Mouse (Mus musculus) ES-E14 (cell line): ENCODE data around the gene Jak2. TPM values are rescaled to one million over a fixed set of nuclear protein-coding genes. Genes with fewer than 3 reads are reported as not detected.

Experiments
- DNase-seq: peaks from one replicate; pipeline ENCODE4 v3.0.0-alpha.2; 2013; ENCODE audit warnings: low read depth, low spot score
- H3K27ac ChIP-seq: 2 replicates; pipeline ENCODE4 v1.5.1; 2012; ENCODE audit warnings: low read depth, mild to moderate bottlenecking, low read length, moderate library complexity, mixed read lengths; ENCODE audit not compliant: poor library complexity, insufficient read depth, severe bottlenecking
- H3K36me3 ChIP-seq: 2 replicates; pipeline ENCODE4 v1.6.1; 2012; ENCODE audit warnings: mild to moderate bottlenecking, low read length, moderate library complexity, mixed read lengths; ENCODE audit not compliant: control insufficient read depth, poor library complexity, insufficient read depth, severe bottlenecking
- H3K4me1 ChIP-seq, 2 experiments: fragments of 150-350 bp in 1 of 2; sonication (generic) in 1 of 2; 2 replicates each; pipeline ENCODE4 v1.6.1; 2012; ENCODE audit warnings: low read length in 2 of 2, mild to moderate bottlenecking in 1 of 2, mixed read lengths in 1 of 2; ENCODE audit not compliant: control insufficient read depth in 2 of 2, insufficient read depth in 2 of 2, poor library complexity in 1 of 2
- H3K4me3 ChIP-seq, 2 experiments: fragments of 150-350 bp in 1 of 2; sonication (generic) in 1 of 2; 2 replicates each; pipeline ENCODE4 v1.5.1; 2012; ENCODE audit warnings: low read length in 2 of 2, low read depth in 1 of 2, mild to moderate bottlenecking in 1 of 2, mixed read lengths in 1 of 2; ENCODE audit not compliant: insufficient read depth in 1 of 2, poor library complexity in 1 of 2, severe bottlenecking in 1 of 2
- H3K9ac ChIP-seq: 2 replicates; pipeline ENCODE4 v1.6.1; 2012; ENCODE audit warnings: low read depth, mild to moderate bottlenecking, low read length, mixed read lengths; ENCODE audit not compliant: poor library complexity, insufficient read depth, severe bottlenecking
- H3K9me3 ChIP-seq: fragments of 150-350 bp; sonication (generic); 2 replicates; pipeline ENCODE4 v1.6.1; 2012; ENCODE audit warnings: low read depth, mild to moderate bottlenecking, low read length; ENCODE audit not compliant: control insufficient read depth, insufficient read depth
- CHD2 ChIP-seq: IDR thresholded peaks from 2 replicates; pipeline ENCODE4 v1.6.1; 2014; ENCODE audit warnings: mild to moderate bottlenecking, low read depth, low read length, inconsistent platforms
- HCFC1 ChIP-seq: IDR thresholded peaks from 2 replicates; pipeline ENCODE4 v1.6.1; 2012; ENCODE audit warnings: low read length, inconsistent platforms, borderline replicate concordance; ENCODE audit not compliant: insufficient read depth
- MAFK ChIP-seq: IDR thresholded peaks from 2 replicates; pipeline ENCODE4 v1.6.1; 2014; ENCODE audit warnings: mild to moderate bottlenecking, low read depth, low read length, inconsistent platforms; ENCODE audit not compliant: insufficient read depth
- ZC3H11A ChIP-seq: IDR thresholded peaks from 2 replicates; pipeline ENCODE4 v1.6.1; 2012; ENCODE audit warnings: low read depth, mild to moderate bottlenecking, inconsistent platforms, low read length, borderline replicate concordance
- ZNF384 ChIP-seq: IDR thresholded peaks from 2 replicates; pipeline ENCODE4 v1.6.1; 2012; ENCODE audit warnings: low read depth, low read length, inconsistent platforms
- in situ Hi-C, 2 experiments: fragments of 600-800 bp; cut with MboI; formaldehyde crosslinking; loops; one replicate each; pipeline ENCODE4 v1.15.1; 2025; ENCODE audit warnings: low sequenced_read_pairs in 2 of 2, inconsistent platforms in 1 of 2; ENCODE audit not compliant: unreplicated experiment in 2 of 2
- total RNA-seq: library from RNA; depleted of rRNA; stranded (reverse); fragments of 300-350 nt; gene quantifications from 2 replicates; pipeline ENCODE4 v1.2.3, GENCODE M21; 2012

The Jak2 gene
- total RNA-seq, 1 experiment, result 12.2 TPM

- DNase-seq, result no peak
- TF ChIP-seq ZNF384 (no peak), ZC3H11A (no peak)
- no peak overlapping the region for H3K27ac ChIP-seq
- in situ Hi-C loops, result no loop called here
- H3K4me1 ChIP-seq, result no peaks in the 10 kb centered on the region
- H3K4me3 ChIP-seq, result no peak overlapping the region
- H3K9me3 ChIP-seq, result no peaks in the 10 kb centered on the region
- no peak overlapping the region for H3K9ac ChIP-seq
- H3K36me3 ChIP-seq, result no peaks in the 10 kb centered on the region
Observed at GRCm38 (mm10) chr19:29297366-29297765, 45.7 kb downstream of the Jak2 start.

DNA sequence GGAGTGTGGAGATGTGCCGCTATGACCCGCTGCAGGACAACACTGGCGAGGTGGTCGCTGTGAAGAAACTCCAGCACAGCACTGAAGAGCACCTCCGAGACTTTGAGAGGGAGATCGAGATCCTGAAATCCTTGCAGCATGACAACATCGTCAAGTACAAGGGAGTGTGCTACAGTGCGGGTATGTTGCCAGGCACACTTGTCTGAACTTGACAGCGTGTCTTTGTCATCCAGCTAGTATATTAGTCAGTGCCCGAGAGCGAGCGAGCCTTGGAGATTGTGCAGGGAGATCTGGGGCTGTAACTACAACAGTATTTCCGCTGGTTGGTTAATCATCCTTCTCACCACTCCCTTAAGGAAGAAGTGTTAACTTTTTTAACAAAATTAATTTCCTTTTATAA lies 49.3 kb downstream of the Jak2 start:
- in situ Hi-C loops, result no loop called here
- no peak for DNase-seq
- Histone ChIP-seq H3K27ac (no peak overlapping the region), H3K9me3 (no peaks in the 10 kb centered on the region), H3K36me3 (no peaks in the 10 kb centered on the region), H3K4me3 (no peak overlapping the region), H3K9ac (no peak overlapping the region), H3K4me1 (no peaks in the 10 kb centered on the region)
- TF ChIP-seq MAFK (no peak), ZNF384 (no peak), HCFC1 (no peak), ZC3H11A (no peak), CHD2 (no peak)

GRCm38 (mm10) chr19:29302119-29302518 lies 50.5 kb downstream of the Jak2 start:
- in situ Hi-C loops, result no loop called here
- no peak overlapping the region for H3K27ac ChIP-seq
- no peaks in the 10 kb centered on the region for H3K4me1 ChIP-seq
- no peak overlapping the region for H3K4me3 ChIP-seq
- no peaks in the 10 kb centered on the region for H3K9me3 ChIP-seq
- no peak for TF ChIP-seq ZC3H11A
- no peak for TF ChIP-seq ZNF384
- no peak for TF ChIP-seq MAFK
- no peak for TF ChIP-seq CHD2
- no peak for TF ChIP-seq HCFC1
- H3K36me3 ChIP-seq, result no peaks in the 10 kb centered on the region
- DNase-seq, result no peak
- no peak overlapping the region for H3K9ac ChIP-seq

DNA sequence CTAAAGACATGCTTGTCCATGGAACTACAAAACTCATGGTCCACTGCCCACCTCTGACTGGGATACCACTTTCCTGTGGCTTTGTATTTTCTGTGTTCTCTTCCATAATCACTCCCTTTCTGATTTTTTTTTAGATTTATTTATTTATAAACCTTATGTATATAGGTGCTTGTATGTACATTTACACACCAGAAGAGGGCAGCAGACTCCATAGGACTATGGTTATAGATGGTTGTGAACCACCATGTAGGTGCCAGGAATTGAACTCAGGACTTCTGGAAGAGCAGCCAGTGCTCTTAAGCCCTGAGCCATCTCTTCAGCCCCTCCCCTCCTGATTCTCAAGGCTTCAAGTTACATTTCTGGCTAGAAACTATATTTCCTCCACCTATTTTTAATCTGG lies 57.2 kb downstream of the Jak2 start:
- Histone ChIP-seq H3K9ac (no peak overlapping the region), H3K4me3 (no peak overlapping the region), H3K36me3 (no peaks in the 10 kb centered on the region), H3K27ac (no peak overlapping the region), H3K9me3 (no peaks in the 10 kb centered on the region), H3K4me1 (no peaks in the 10 kb centered on the region)
- TF ChIP-seq ZC3H11A (no peak), ZNF384 (no peak), CHD2 (no peak), MAFK (no peak), HCFC1 (no peak)
- DNase-seq, result no peak
- in situ Hi-C loops, result no loop called here

GRCm38 (mm10) chr19:29311791-29312190 lies 60.2 kb downstream of the Jak2 start:
- Histone ChIP-seq H3K9me3 (no peaks in the 10 kb centered on the region), H3K36me3 (no peaks in the 10 kb centered on the region), H3K27ac (no peak overlapping the region), H3K4me1 (no peaks in the 10 kb centered on the region), H3K4me3 (no peak overlapping the region), H3K9ac (no peak overlapping the region)
- TF ChIP-seq MAFK (no peak), ZNF384 (no peak), CHD2 (no peak), HCFC1 (no peak), ZC3H11A (no peak)
- in situ Hi-C loops, result no loop called here
- DNase-seq, result no peak
